Mouse (Mus musculus) heart, embryonic 16.5 days (tissue): ENCODE measurements at regions not wholly inside any gene's neighbourhood (a gene's known extent, or its start where the extent isn't known, plus 50 kb on each side); places are given as distances from the start of the nearest gene placed in this dataset.

Source experiments
- ATAC-seq: fragments of 200-750 bp; cut with Nextera tagmentation; replicated peaks from 2 replicates; pipeline ENCODE4 v1.8.0; 2017; ENCODE audit warnings: moderate number of reproducible peaks; ENCODE audit not compliant: insufficient read depth, low FRiP score; ENCODE audit errors: extremely low read depth
- H3K27ac ChIP-seq: fragments of 300-500 bp; sonication (generic); 2 replicates; pipeline ENCODE4 v1.5.1; 2014; ENCODE audit warnings: mild to moderate bottlenecking, low read length, control low read depth, moderate library complexity
- H3K27me3 ChIP-seq: fragments of 300-500 bp; sonication (generic); 2 replicates; pipeline ENCODE4 v1.6.1; 2014; ENCODE audit warnings: low read length, mixed read lengths; ENCODE audit not compliant: control insufficient read depth, insufficient read depth
- H3K36me3 ChIP-seq: fragments of 300-500 bp; sonication (generic); 2 replicates; pipeline ENCODE4 v1.6.1; 2014; ENCODE audit not compliant: control insufficient read depth, insufficient read depth
- H3K4me1 ChIP-seq: fragments of 300-500 bp; sonication (generic); 2 replicates; pipeline ENCODE4 v1.6.1; 2014; ENCODE audit warnings: low read length, mixed read lengths; ENCODE audit not compliant: control insufficient read depth, insufficient read depth
- H3K4me2 ChIP-seq: fragments of 300-500 bp; sonication (generic); 2 replicates; pipeline ENCODE4 v1.6.1; 2014; ENCODE audit warnings: low read depth, mild to moderate bottlenecking, control low read depth, low read length
- H3K4me3 ChIP-seq: fragments of 300-500 bp; sonication (generic); 2 replicates; pipeline ENCODE4 v1.5.1; 2014; ENCODE audit warnings: mild to moderate bottlenecking, control low read depth, low read length
- H3K9ac ChIP-seq: fragments of 300-500 bp; sonication (generic); 2 replicates; pipeline ENCODE4 v1.6.1; 2014; ENCODE audit warnings: low read length, control low read depth
- H3K9me3 ChIP-seq: fragments of 300-500 bp; sonication (generic); replicated peaks from 2 replicates; pipeline ENCODE4 v1.6.1; 2016; ENCODE audit warnings: low read length; ENCODE audit not compliant: control insufficient read depth
- WGBS: fragments of 180-500 bp; shearing (Covaris S2); extraction: QIAGEN DNeasy Blood & Tissue Kit; methylation state at CpG from one replicate; pipeline ENCODE4 v1.1.7; 2014; 5-methylcytosine and 5-hydroxymethylcytosine counted together

DNA sequence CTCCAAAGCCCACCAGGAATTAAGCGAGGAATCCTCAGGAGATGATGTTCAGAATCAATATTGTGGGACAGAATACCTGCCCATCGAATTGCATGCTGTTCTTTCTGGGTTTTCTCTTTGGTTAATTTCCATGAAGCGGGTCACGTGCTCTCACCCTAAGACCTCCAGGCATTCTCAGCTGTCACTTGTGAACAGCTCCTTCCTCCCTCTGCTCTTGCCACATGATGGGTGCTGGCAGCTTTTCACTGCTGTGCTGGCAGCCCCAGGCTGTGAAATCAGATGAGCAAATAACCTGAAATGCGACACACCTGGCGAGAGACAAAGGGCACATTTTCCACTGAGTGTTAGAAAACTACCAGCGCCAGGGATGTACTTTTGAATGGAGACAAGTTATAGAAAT lies 207.8 kb upstream of the Pitrm1 start:
- Histone ChIP-seq H3K27ac (no peak overlapping the region), H3K4me2 (no peak overlapping the region), H3K36me3 (no peaks in the 10 kb centered on the region), H3K9me3 (no peaks in the 10 kb centered on the region), H3K9ac (no peak overlapping the region), H3K4me1 (peaks cover 8% of the 10 kb centered on the region), H3K4me3 (no peak overlapping the region), H3K27me3 (no peaks in the 10 kb centered on the region)
- 70% methylated on average over 7 of the region's 7 CpGs for WGBS
- ATAC-seq, result no peak

DNA sequence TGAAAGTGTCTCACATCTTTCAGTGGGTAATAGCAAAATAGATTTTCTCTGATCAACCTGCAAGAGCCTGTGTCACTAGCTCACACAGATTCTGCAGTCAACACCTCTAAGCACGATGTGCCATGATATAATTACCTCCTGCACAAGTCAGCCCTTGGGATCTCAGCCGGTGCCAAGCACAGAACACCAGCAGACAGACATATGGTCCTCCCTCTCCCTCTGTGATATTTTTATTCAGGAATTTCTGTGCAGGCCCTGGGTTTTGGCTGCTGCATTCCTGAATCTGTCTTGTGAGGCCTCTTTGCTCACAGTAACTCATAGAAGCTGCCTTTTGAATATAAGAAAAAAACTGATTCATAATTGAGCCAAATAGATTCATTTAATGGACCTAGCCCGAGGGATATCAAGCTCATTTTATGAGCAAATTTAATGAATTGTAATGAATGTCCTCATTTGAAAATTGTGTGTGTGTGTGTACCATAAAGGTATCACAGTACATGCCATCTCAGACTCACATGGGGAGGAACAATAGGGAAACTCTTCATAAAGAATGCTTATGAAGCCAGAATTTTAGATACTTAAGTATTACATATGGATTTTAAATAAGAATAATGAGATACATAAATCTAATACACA lies 206.7 kb upstream of the Pitrm1 start:
- Histone ChIP-seq H3K27ac (peak overlapping the region; percentile 32; the same call in 1 of the 2 replicates), H3K4me3 (no peak overlapping the region), H3K27me3 (no peaks in the 10 kb centered on the region), H3K9me3 (no peaks in the 10 kb centered on the region), H3K36me3 (no peaks in the 10 kb centered on the region), H3K9ac (no peak overlapping the region), H3K4me2 (no peak overlapping the region), H3K4me1 (peaks cover 8% of the 10 kb centered on the region)
- ATAC-seq, result peak; percentile 91
- 40% methylated on average over 3 of the region's 3 CpGs for WGBS

GRCm38 (mm10) chr13:6365169-6365568 lies 182.8 kb upstream of the Pitrm1 start:
- ATAC-seq, result no peak
- Histone ChIP-seq H3K36me3 (no peaks in the 10 kb centered on the region), H3K4me3 (no peak overlapping the region), H3K4me2 (no peak overlapping the region), H3K9ac (no peak overlapping the region), H3K27me3 (no peaks in the 10 kb centered on the region), H3K27ac (no peak overlapping the region), H3K4me1 (no peaks in the 10 kb centered on the region), H3K9me3 (no peaks in the 10 kb centered on the region)
- 60% methylated on average over 4 of the region's 4 CpGs for WGBS

- H3K36me3 ChIP-seq, result no peaks in the 10 kb centered on the region
- H3K9ac ChIP-seq, result no peak overlapping the region
- H3K9me3 ChIP-seq, result no peaks in the 10 kb centered on the region
- no peaks in the 10 kb centered on the region for H3K27me3 ChIP-seq
- H3K4me3 ChIP-seq, result no peak overlapping the region
- H3K4me2 ChIP-seq, result no peak overlapping the region
- H3K27ac ChIP-seq, result no peak overlapping the region
- ATAC-seq, result no peak
- no peaks in the 10 kb centered on the region for H3K4me1 ChIP-seq
- 42% methylated on average over 1 of the region's 1 CpGs for WGBS
These were observed 180.3 kb upstream of the Pitrm1 start for GRCm38 (mm10) chr13:6367661-6368060.

GRCm38 (mm10) chr13:6374570-6375173 lies 173.3 kb upstream of the Pitrm1 start:
- Histone ChIP-seq H3K27ac (no peak overlapping the region), H3K4me2 (no peak overlapping the region), H3K9me3 (no peaks in the 10 kb centered on the region), H3K27me3 (no peaks in the 10 kb centered on the region), H3K36me3 (no peaks in the 10 kb centered on the region), H3K4me3 (no peak overlapping the region), H3K4me1 (no peaks in the 10 kb centered on the region), H3K9ac (no peak overlapping the region)
- no peak for ATAC-seq
- 72% methylated on average over 3 of the region's 3 CpGs for WGBS

GRCm38 (mm10) chr13:6377919-6378318 lies 170.0 kb upstream of the Pitrm1 start:
- H3K9ac ChIP-seq, result no peak overlapping the region
- no peak overlapping the region for H3K27ac ChIP-seq
- H3K27me3 ChIP-seq, result no peaks in the 10 kb centered on the region
- 78% methylated on average over 3 of the region's 3 CpGs for WGBS
- H3K36me3 ChIP-seq, result no peaks in the 10 kb centered on the region
- H3K4me2 ChIP-seq, result no peak overlapping the region
- H3K4me1 ChIP-seq, result no peaks in the 10 kb centered on the region
- no peak overlapping the region for H3K4me3 ChIP-seq
- no peak for ATAC-seq
- no peaks in the 10 kb centered on the region for H3K9me3 ChIP-seq

GRCm38 (mm10) chr13:6395562-6396223 lies 152.3 kb upstream of the Pitrm1 start:
- no peaks in the 10 kb centered on the region for H3K36me3 ChIP-seq
- no peak for ATAC-seq
- H3K27ac ChIP-seq, result no peak overlapping the region
- no peak overlapping the region for H3K9ac ChIP-seq
- H3K4me3 ChIP-seq, result no peak overlapping the region
- H3K27me3 ChIP-seq, result no peaks in the 10 kb centered on the region
- no peaks in the 10 kb centered on the region for H3K4me1 ChIP-seq
- no peak overlapping the region for H3K4me2 ChIP-seq
- no peaks in the 10 kb centered on the region for H3K9me3 ChIP-seq
- 80% methylated on average over 4 of the region's 5 CpGs for WGBS

GRCm38 (mm10) chr13:6397648-6398047 lies 150.3 kb upstream of the Pitrm1 start:
- WGBS, result 85% methylated on average over 1 of the region's 1 CpGs
- no peak overlapping the region for H3K4me3 ChIP-seq
- H3K27ac ChIP-seq, result no peak overlapping the region
- H3K36me3 ChIP-seq, result no peaks in the 10 kb centered on the region
- H3K4me2 ChIP-seq, result no peak overlapping the region
- H3K9ac ChIP-seq, result no peak overlapping the region
- no peaks in the 10 kb centered on the region for H3K27me3 ChIP-seq
- no peaks in the 10 kb centered on the region for H3K4me1 ChIP-seq
- no peaks in the 10 kb centered on the region for H3K9me3 ChIP-seq
- ATAC-seq, result no peak

DNA sequence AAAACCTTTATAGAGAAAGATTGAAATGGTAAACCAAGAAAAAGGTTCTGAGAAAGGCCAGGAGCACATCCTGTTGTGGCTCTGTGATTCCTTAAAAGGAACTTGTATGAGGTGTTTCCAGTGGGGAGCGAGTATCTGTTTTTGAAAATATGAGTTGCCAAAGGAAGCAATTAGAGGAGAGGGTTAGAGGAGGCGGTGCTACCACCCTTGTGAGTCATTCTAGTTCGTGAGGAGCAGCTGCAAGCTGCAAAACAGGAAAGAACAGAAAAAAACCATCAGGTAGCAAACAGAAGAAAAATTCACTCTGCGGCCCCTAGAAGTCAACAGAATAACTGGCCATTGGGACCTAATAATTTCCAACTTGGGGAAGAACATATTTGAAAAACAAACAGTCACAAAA lies 116.1 kb upstream of the Pitrm1 start:
- Histone ChIP-seq H3K27me3 (no peaks in the 10 kb centered on the region), H3K27ac (no peak overlapping the region), H3K4me2 (no peak overlapping the region), H3K4me3 (no peak overlapping the region), H3K9ac (no peak overlapping the region), H3K4me1 (no peaks in the 10 kb centered on the region), H3K9me3 (no peaks in the 10 kb centered on the region), H3K36me3 (no peaks in the 10 kb centered on the region)
- WGBS, result 61% methylated on average over 4 of the region's 4 CpGs
- ATAC-seq, result no peak
